Mouse (Mus musculus) heart, adult 11 months (tissue): ENCODE data around the gene Adcy5.

Experiments used
- DNase-seq: peaks from one replicate; pipeline ENCODE4 v3.0.0; 2022

Adcy5 gene

GRCm38 (mm10) chr16:35156832-35157231, 2.2 kb downstream of the Adcy5 start:
- peak; percentile 92 for DNase-seq

GRCm38 (mm10) chr16:35159532-35159931, 4.9 kb downstream of the Adcy5 start:
- no peak for DNase-seq

- no peak for DNase-seq
Observed at GRCm38 (mm10) chr16:35159991-35160390, 5.3 kb downstream of the Adcy5 start.

- DNase-seq = no peak
Observed at GRCm38 (mm10) chr16:35164361-35165224, 9.9 kb downstream of the Adcy5 start.

- DNase-seq = no peak
Observed at GRCm38 (mm10) chr16:35165361-35165760, 10.7 kb downstream of the Adcy5 start.

GRCm38 (mm10) chr16:35165788-35166187, 11.1 kb downstream of the Adcy5 start:
- DNase-seq = no peak

GRCm38 (mm10) chr16:35169431-35169830, 14.8 kb downstream of the Adcy5 start:
- DNase-seq = peak; percentile 96

- no peak for DNase-seq
Observed at GRCm38 (mm10) chr16:35172195-35172594, 17.5 kb downstream of the Adcy5 start.

- no peak for DNase-seq
Observed at GRCm38 (mm10) chr16:35178516-35178915, 23.8 kb downstream of the Adcy5 start.

GRCm38 (mm10) chr16:35179082-35179481, 24.4 kb downstream of the Adcy5 start:
- DNase-seq = peak; percentile 95

- peak; percentile 97 for DNase-seq
Observed at GRCm38 (mm10) chr16:35183161-35183560, 28.5 kb downstream of the Adcy5 start.

GRCm38 (mm10) chr16:35188111-35188510, 33.4 kb downstream of the Adcy5 start:
- DNase-seq = no peak

GRCm38 (mm10) chr16:35189420-35190141, 34.9 kb downstream of the Adcy5 start:
- DNase-seq = no peak

- no peak for DNase-seq
Observed at GRCm38 (mm10) chr16:35190777-35191176, 36.1 kb downstream of the Adcy5 start.

- no peak for DNase-seq
Observed at GRCm38 (mm10) chr16:35191271-35191670, 36.6 kb downstream of the Adcy5 start.

GRCm38 (mm10) chr16:35192471-35192870, 37.8 kb downstream of the Adcy5 start:
- no peak for DNase-seq

- DNase-seq = peak; percentile 90
Observed at GRCm38 (mm10) chr16:35193357-35193756, 38.7 kb downstream of the Adcy5 start.

- no peak for DNase-seq
Observed at GRCm38 (mm10) chr16:35199721-35200431, 45.2 kb downstream of the Adcy5 start.

GRCm38 (mm10) chr16:35200432-35201142, 45.9 kb downstream of the Adcy5 start:
- no peak for DNase-seq

GRCm38 (mm10) chr16:35201281-35201680, 46.6 kb downstream of the Adcy5 start:
- no peak for DNase-seq

GRCm38 (mm10) chr16:35203511-35203910, 48.8 kb downstream of the Adcy5 start:
- DNase-seq = no peak

GRCm38 (mm10) chr16:35205681-35206080, 51.0 kb downstream of the Adcy5 start:
- DNase-seq = no peak

- DNase-seq = no peak
Observed at GRCm38 (mm10) chr16:35206426-35206825, 51.7 kb downstream of the Adcy5 start.
